Mouse (Mus musculus): Measurements from ENCODE around the gene Mfsd12.
A peak's percentile ranks its signal among the peaks of the same experiment; 100 is the strongest.

Mfsd12 gene

GRCm38 (mm10) chr10:81395865-81396264 is 38.6 kb downstream of the Mfsd12 start:
- H3K4me3 ChIP-seq (replicated peaks; ENCODE audit: low read length) = no peak overlapping the region
- no peaks in the 10 kb centered on the region for H3K9me3 ChIP-seq (ENCODE audit: low read length)
- TF ChIP-seq NANOG (IDR thresholded peaks at IDR 0.05; ENCODE audit: borderline replicate concordance, low read length) (no peak), POU5F1 (IDR thresholded peaks at IDR 0.05; ENCODE audit: borderline replicate concordance, low read length) (no peak), CTCF (conservative IDR thresholded peaks at IDR 0.05; ENCODE audit: low read length) (no peak)
- H3K27me3 ChIP-seq (ENCODE audit: insufficient read depth, low read length) = no peaks in the 10 kb centered on the region
- peaks cover 25% of the 10 kb centered on the region for H3K36me3 ChIP-seq (ENCODE audit: insufficient read depth, low read length)
- H3K4me1 ChIP-seq (replicated peaks; ENCODE audit: low read depth, low read length) = peaks cover 80% of the 10 kb centered on the region

GRCm38 (mm10) chr10:81396749-81397148 is 39.5 kb downstream of the Mfsd12 start:
- no peak for TF ChIP-seq NANOG (IDR thresholded peaks at IDR 0.05; ENCODE audit: borderline replicate concordance, low read length)
- no peak for TF ChIP-seq CTCF (conservative IDR thresholded peaks at IDR 0.05; ENCODE audit: low read length)
- TF ChIP-seq POU5F1 (IDR thresholded peaks at IDR 0.05; ENCODE audit: borderline replicate concordance, low read length) = no peak
- Histone ChIP-seq H3K36me3 (ENCODE audit: insufficient read depth, low read length) (peaks cover 16% of the 10 kb centered on the region), H3K9me3 (ENCODE audit: low read length) (no peaks in the 10 kb centered on the region), H3K4me3 (replicated peaks; ENCODE audit: low read length) (peak overlapping the region; percentile 32), H3K27me3 (ENCODE audit: insufficient read depth, low read length) (no peaks in the 10 kb centered on the region), H3K4me1 (replicated peaks; ENCODE audit: low read depth, low read length) (peaks cover 86% of the 10 kb centered on the region)

DNA sequence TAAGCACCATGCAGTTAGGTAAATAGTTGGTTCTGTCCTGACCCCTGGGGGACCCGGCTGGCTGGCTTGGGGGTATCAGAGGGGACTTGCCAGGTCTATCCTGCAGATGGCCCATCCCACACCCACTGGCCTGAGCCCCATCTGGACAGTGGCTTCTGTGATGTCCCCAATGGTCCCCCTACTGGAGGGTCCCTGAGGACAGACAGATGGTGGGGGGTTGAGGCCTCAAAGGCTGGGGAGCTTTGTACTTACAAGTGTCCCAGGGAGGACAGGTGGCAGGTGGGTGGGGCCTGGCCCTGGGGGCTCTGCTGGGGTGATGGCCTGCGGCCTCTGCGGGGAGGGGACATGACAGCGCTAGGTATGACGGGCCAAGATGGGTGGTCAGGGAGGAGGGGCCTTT is 42.0 kb downstream of the Mfsd12 start:
- TF ChIP-seq CTCF (conservative IDR thresholded peaks at IDR 0.05; ENCODE audit: low read length) (no peak), NANOG (IDR thresholded peaks at IDR 0.05; ENCODE audit: borderline replicate concordance, low read length) (no peak), POU5F1 (IDR thresholded peaks at IDR 0.05; ENCODE audit: borderline replicate concordance, low read length) (no peak)
- no peaks in the 10 kb centered on the region for H3K27me3 ChIP-seq (ENCODE audit: insufficient read depth, low read length)
- no peaks in the 10 kb centered on the region for H3K9me3 ChIP-seq (ENCODE audit: low read length)
- H3K4me1 ChIP-seq (replicated peaks; ENCODE audit: low read depth, low read length) = peaks cover 90% of the 10 kb centered on the region
- peak overlapping the region; percentile 77 for H3K4me3 ChIP-seq (replicated peaks; ENCODE audit: low read length)
- peaks cover 15% of the 10 kb centered on the region for H3K36me3 ChIP-seq (ENCODE audit: insufficient read depth, low read length)

DNA sequence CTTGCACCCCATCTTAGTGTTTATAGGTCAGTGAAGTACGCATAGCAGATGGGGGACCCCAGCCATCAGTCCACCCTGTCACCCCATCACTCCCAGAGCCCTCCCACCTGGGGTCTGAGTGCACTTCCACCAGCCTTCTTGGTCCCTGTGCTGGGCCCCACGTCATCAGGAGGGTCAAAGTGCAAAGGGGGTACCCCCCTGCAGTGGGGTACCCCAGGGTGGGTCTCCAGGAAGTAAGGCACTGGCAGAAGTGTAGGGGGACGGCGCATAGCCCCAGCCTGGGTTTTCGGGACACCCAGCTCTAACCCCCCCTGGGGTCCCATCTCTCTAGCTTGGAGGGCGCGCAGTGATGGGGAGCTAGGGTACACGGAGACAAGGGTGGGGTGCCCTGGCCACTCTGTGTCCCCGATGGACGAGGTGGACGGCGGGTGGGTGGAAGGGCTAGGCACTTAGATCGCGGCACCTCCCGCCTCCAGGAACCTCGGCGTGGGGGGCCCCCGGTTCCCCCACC is 42.6 kb downstream of the Mfsd12 start:
- Histone ChIP-seq H3K4me1 (replicated peaks; ENCODE audit: low read depth, low read length) (peaks cover 95% of the 10 kb centered on the region), H3K27me3 (ENCODE audit: insufficient read depth, low read length) (no peaks in the 10 kb centered on the region), H3K9me3 (ENCODE audit: low read length) (no peaks in the 10 kb centered on the region), H3K4me3 (replicated peaks; ENCODE audit: low read length) (peak overlapping the region; percentile 77), H3K36me3 (ENCODE audit: insufficient read depth, low read length) (peaks cover 15% of the 10 kb centered on the region)
- no peak for TF ChIP-seq POU5F1 (IDR thresholded peaks at IDR 0.05; ENCODE audit: borderline replicate concordance, low read length)
- no peak for TF ChIP-seq CTCF (conservative IDR thresholded peaks at IDR 0.05; ENCODE audit: low read length)
- TF ChIP-seq NANOG (IDR thresholded peaks at IDR 0.05; ENCODE audit: borderline replicate concordance, low read length) = no peak

GRCm38 (mm10) chr10:81400371-81401204 is 43.3 kb downstream of the Mfsd12 start:
- TF ChIP-seq NANOG (IDR thresholded peaks at IDR 0.05; ENCODE audit: borderline replicate concordance, low read length) (no peak), POU5F1 (IDR thresholded peaks at IDR 0.05; ENCODE audit: borderline replicate concordance, low read length) (no peak), CTCF (conservative IDR thresholded peaks at IDR 0.05; ENCODE audit: low read length) (no peak)
- peaks cover 96% of the 10 kb centered on the region for H3K4me1 ChIP-seq (replicated peaks; ENCODE audit: low read depth, low read length)
- no peaks in the 10 kb centered on the region for H3K27me3 ChIP-seq (ENCODE audit: insufficient read depth, low read length)
- H3K9me3 ChIP-seq (ENCODE audit: low read length) = no peaks in the 10 kb centered on the region
- peaks cover 18% of the 10 kb centered on the region for H3K36me3 ChIP-seq (ENCODE audit: insufficient read depth, low read length)
- peak overlapping the region; percentile 77 for H3K4me3 ChIP-seq (replicated peaks; ENCODE audit: low read length)

DNA sequence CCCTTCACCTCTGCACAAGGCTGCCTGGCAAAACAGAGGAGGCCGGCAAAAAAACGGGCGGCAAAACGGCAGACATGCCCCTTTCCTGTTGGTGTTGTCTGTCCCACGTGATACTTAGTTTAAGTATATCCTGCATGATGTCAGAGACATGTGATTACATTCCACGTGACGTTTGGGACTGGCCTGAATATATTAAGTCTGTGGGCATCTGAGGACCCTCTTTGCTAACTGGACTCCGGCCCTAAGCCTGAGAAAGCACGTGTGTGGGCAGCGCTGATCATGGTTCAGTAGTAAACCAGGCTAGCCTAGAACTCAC is 43.9 kb downstream of the Mfsd12 start:
- peaks cover 96% of the 10 kb centered on the region for H3K4me1 ChIP-seq (replicated peaks; ENCODE audit: low read depth, low read length)
- TF ChIP-seq CTCF (conservative IDR thresholded peaks at IDR 0.05; ENCODE audit: low read length) = no peak
- no peak for TF ChIP-seq NANOG (IDR thresholded peaks at IDR 0.05; ENCODE audit: borderline replicate concordance, low read length)
- no peak for TF ChIP-seq POU5F1 (IDR thresholded peaks at IDR 0.05; ENCODE audit: borderline replicate concordance, low read length)

GRCm38 (mm10) chr10:81401521-81402226 is 44.4 kb downstream of the Mfsd12 start:
- no peak for TF ChIP-seq CTCF (conservative IDR thresholded peaks at IDR 0.05; ENCODE audit: low read length)
- TF ChIP-seq NANOG (IDR thresholded peaks at IDR 0.05; ENCODE audit: borderline replicate concordance, low read length) = no peak
- TF ChIP-seq POU5F1 (IDR thresholded peaks at IDR 0.05; ENCODE audit: borderline replicate concordance, low read length) = no peak
- peaks cover 28% of the 10 kb centered on the region for H3K36me3 ChIP-seq (ENCODE audit: insufficient read depth, low read length)
- H3K27me3 ChIP-seq (ENCODE audit: insufficient read depth, low read length) = no peaks in the 10 kb centered on the region
- peak overlapping the region; percentile 77 for H3K4me3 ChIP-seq (replicated peaks; ENCODE audit: low read length)
- H3K4me1 ChIP-seq (replicated peaks; ENCODE audit: low read depth, low read length) = peaks cover 96% of the 10 kb centered on the region
- no peaks in the 10 kb centered on the region for H3K9me3 ChIP-seq (ENCODE audit: low read length)

More for the DNA sequence above, 43.9 kb downstream of the Mfsd12 start:
- peak overlapping the region; percentile 77 for H3K4me3 ChIP-seq (replicated peaks; ENCODE audit: low read length)
- H3K36me3 ChIP-seq (ENCODE audit: insufficient read depth, low read length) = peaks cover 24% of the 10 kb centered on the region
- no peaks in the 10 kb centered on the region for H3K27me3 ChIP-seq (ENCODE audit: insufficient read depth, low read length)
- no peaks in the 10 kb centered on the region for H3K9me3 ChIP-seq (ENCODE audit: low read length)

DNA sequence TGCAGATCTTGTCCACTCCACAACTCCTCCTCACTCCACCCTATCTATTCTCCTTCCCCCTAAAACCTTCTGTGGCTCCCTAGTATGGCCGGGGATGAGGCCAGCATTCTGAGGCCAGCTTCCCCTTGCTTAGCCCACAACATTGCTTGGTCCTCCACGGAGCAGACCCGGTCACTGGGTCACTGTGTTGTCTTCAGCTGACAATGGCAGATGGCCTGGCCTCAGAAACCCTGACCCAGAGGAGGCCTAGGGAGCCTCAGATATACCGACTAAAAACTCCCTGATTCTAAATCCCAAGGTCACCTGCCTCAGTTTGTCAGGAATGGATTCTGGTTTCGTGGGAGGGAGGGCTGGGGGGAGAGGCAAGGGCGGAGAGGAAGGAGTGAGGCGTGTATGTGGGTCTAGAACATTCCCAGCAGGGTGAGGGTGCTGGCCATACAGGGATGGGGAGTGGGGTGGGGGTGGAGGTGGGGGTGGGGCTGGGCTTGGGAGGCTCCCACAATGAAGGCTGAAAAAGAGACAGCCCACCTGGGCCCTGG is 45.0 kb downstream of the Mfsd12 start:
- H3K36me3 ChIP-seq (ENCODE audit: insufficient read depth, low read length) = peaks cover 34% of the 10 kb centered on the region

More for the DNA sequence above, 45.0 kb downstream of the Mfsd12 start:
- H3K27me3 ChIP-seq (ENCODE audit: insufficient read depth, low read length) = 0 out of 2 replicates have a peak, but pooled peaks cover 5% of the 10 kb centered on the region
- TF ChIP-seq CTCF (conservative IDR thresholded peaks at IDR 0.05; ENCODE audit: low read length) (no peak), POU5F1 (IDR thresholded peaks at IDR 0.05; ENCODE audit: borderline replicate concordance, low read length) (no peak), NANOG (IDR thresholded peaks at IDR 0.05; ENCODE audit: borderline replicate concordance, low read length) (no peak)
- H3K9me3 ChIP-seq (ENCODE audit: low read length) = no peaks in the 10 kb centered on the region
- peaks cover 96% of the 10 kb centered on the region for H3K4me1 ChIP-seq (replicated peaks; ENCODE audit: low read depth, low read length)
- H3K4me3 ChIP-seq (replicated peaks; ENCODE audit: low read length) = peak overlapping the region; percentile 77
